Mouse (Mus musculus) hindbrain, embryonic 14.5 days (tissue): Measurements from ENCODE around the gene Gm17334. TPM values are rescaled to one million over a fixed set of nuclear protein-coding genes. Genes with fewer than 3 reads are reported as not detected.
"Not testable (repeated sequence)": the region's sequence is repeated elsewhere in the genome, so short reads cannot be mapped to it uniquely, and the experiment has no call there.

ENCODE experiments used
- ATAC-seq: fragments of 200-750 bp; cut with Nextera tagmentation; 2 replicates; pipeline ENCODE4 v1.8.0; 2017; ENCODE audit warnings: moderate number of reproducible peaks, mild to moderate bottlenecking, moderate TSS enrichment, moderate library complexity; ENCODE audit not compliant: low FRiP score
- DNase-seq: peaks from one replicate; pipeline ENCODE4 v3.0.0-alpha.2; 2015; ENCODE audit warnings: low spot score
- H3K27ac ChIP-seq: fragments of 300-500 bp; sonication (generic); 2 replicates; pipeline ENCODE4 v1.5.1; 2014; ENCODE audit warnings: mild to moderate bottlenecking, moderate library complexity
- H3K27me3 ChIP-seq: fragments of 300-500 bp; sonication (generic); 2 replicates; pipeline ENCODE4 v1.6.1; 2014; ENCODE audit warnings: mild to moderate bottlenecking, low read length, mixed read lengths; ENCODE audit not compliant: control insufficient read depth, insufficient read depth
- H3K36me3 ChIP-seq: fragments of 300-500 bp; sonication (generic); replicated peaks from 2 replicates; pipeline ENCODE4 v1.6.1; 2014; ENCODE audit not compliant: control insufficient read depth, insufficient read depth
- H3K4me1 ChIP-seq: fragments of 300-500 bp; sonication (generic); replicated peaks from 2 replicates; pipeline ENCODE4 v1.6.1; 2014; ENCODE audit warnings: antibody characterized with exemption, low read length, mixed read lengths; ENCODE audit not compliant: control insufficient read depth, insufficient read depth
- H3K4me2 ChIP-seq: fragments of 300-500 bp; sonication (generic); replicated peaks from 2 replicates; pipeline ENCODE4 v1.6.1; 2014; ENCODE audit warnings: mild to moderate bottlenecking, moderate library complexity
- H3K4me3 ChIP-seq: fragments of 300-500 bp; sonication (generic); replicated peaks from 2 replicates; pipeline ENCODE4 v1.5.1; 2014; ENCODE audit warnings: mild to moderate bottlenecking, low read length
- H3K9ac ChIP-seq: fragments of 300-500 bp; sonication (generic); 2 replicates; pipeline ENCODE4 v1.6.1; 2014
- H3K9me3 ChIP-seq: fragments of 300-500 bp; sonication (generic); 2 replicates; pipeline ENCODE4 v1.6.1; 2016; ENCODE audit warnings: low read length; ENCODE audit not compliant: control insufficient read depth
- WGBS: fragments of 180-500 bp; shearing (Covaris S2); extraction: QIAGEN DNeasy Blood & Tissue Kit; methylation state at CpG from one replicate; pipeline ENCODE4 v1.1.7; 2014; 5-methylcytosine and 5-hydroxymethylcytosine counted together
- polyA plus RNA-seq: library from polyadenylated mRNA; unstranded; fragments of >200 nt; fragmentation: Nextera tagmentation; extraction: Ambion mirVana; gene quantifications from 2 replicates; pipeline ENCODE4 v1.2.1, GENCODE M21; 2014

Gm17334 gene
- polyA plus RNA-seq, 1 experiment from 2014 or later: not detected

DNA sequence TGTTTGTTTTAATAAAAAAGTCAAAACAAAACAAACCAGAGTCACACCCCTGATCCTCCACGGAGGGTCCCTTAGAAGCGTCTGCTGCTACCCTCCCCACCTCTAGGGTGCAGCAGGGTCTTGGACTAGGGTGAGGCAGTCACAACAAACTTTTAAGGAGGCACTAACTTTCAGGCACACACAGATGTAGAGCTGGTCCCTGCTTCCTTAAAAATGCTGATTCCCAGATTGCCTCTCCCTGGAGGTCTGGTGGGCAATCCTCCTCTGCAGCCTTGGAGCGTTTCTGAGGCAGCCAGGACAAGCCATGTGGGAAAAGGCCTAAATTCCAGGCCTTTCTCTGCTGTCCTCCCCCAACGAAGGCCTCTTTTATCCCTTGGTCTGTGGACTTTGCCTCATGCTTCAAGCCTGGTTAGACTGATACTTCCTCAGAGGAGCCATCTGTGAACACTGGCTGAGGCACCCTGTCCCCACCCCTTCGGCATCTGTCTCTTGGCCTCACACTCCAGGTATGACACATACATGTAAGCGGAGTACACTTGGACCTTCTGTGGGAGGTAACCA is 14.1 kb downstream of the Gm17334 start:
- ATAC-seq (no peak), DNase-seq (no peak)
- Histone ChIP-seq H3K27me3 (peaks cover 34% of the 10 kb centered on the region), H3K36me3 (no peaks in the 10 kb centered on the region), H3K4me1 (peaks cover 25% of the 10 kb centered on the region; the same call in 1 of the 2 replicates), H3K4me2 (no peak overlapping the region), H3K4me3 (no peak overlapping the region), H3K27ac (no peak overlapping the region), H3K9me3 (no peaks in the 10 kb centered on the region), H3K9ac (no peak overlapping the region)
- WGBS: 37% methylated on average over 6 of the region's 6 CpGs

DNA sequence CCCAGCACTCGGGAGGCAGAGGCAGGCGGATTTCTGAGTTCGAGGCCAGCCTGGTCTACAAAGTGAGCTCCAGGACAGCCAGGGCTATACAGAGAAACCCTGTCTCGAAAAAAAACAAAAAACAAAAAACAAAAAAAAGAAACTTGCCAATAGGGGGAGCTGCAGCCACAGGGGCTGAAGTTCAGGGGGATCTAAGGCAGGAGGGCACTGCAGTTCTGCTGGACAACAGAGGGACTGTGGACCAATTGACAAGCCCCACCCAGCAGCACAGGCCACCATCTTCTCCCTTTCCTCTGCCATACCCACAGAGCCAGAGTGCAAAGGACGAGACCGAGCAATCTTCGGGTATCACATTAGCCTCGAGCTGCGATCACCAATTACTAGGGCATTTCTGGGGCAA is 15.0 kb downstream of the Gm17334 start:
- ATAC-seq, H3K9ac ChIP-seq, DNase-seq, H3K4me3 ChIP-seq, H3K27ac ChIP-seq, H3K36me3 ChIP-seq, H3K4me2 ChIP-seq, H3K9me3 ChIP-seq: not testable (repeated sequence)
- Histone ChIP-seq H3K4me1 (peaks cover 18% of the 10 kb centered on the region; the same call in 1 of the 2 replicates), H3K27me3 (peaks cover 27% of the 10 kb centered on the region)
- WGBS: 79% methylated on average over 9 of the region's 9 CpGs

DNA sequence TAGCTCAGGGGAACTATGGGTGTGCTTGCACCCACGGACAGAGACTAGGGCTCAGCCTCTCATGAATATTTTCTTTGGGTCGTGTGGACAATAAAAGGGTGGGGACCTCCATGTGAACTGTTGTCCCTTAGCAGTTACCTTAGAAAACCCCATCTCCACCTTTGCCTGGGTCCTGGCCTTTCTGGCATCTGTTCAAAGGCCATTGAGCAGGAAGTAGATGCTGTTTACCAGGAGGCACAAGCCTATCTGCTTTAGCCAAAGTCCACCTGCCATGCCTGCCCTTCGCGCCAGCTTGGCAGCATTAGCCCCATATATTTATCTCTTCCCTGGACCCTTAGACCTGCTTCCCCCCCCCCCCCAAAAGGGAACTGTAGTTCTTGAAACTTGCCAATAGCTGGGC is 15.4 kb downstream of the Gm17334 start:
- ATAC-seq: no peak
- no peaks in the 10 kb centered on the region for H3K9me3 ChIP-seq
- H3K4me1 ChIP-seq: peaks cover 14% of the 10 kb centered on the region; the same call in 1 of the 2 replicates
- no peak overlapping the region for H3K9ac ChIP-seq
- DNase-seq: no peak
- H3K4me2 ChIP-seq: no peak overlapping the region
- H3K36me3 ChIP-seq: no peaks in the 10 kb centered on the region
- no peak overlapping the region for H3K4me3 ChIP-seq
- H3K27ac ChIP-seq: no peak overlapping the region
- H3K27me3 ChIP-seq: peaks cover 23% of the 10 kb centered on the region
- 93% methylated on average over 4 of the region's 4 CpGs for WGBS

DNA sequence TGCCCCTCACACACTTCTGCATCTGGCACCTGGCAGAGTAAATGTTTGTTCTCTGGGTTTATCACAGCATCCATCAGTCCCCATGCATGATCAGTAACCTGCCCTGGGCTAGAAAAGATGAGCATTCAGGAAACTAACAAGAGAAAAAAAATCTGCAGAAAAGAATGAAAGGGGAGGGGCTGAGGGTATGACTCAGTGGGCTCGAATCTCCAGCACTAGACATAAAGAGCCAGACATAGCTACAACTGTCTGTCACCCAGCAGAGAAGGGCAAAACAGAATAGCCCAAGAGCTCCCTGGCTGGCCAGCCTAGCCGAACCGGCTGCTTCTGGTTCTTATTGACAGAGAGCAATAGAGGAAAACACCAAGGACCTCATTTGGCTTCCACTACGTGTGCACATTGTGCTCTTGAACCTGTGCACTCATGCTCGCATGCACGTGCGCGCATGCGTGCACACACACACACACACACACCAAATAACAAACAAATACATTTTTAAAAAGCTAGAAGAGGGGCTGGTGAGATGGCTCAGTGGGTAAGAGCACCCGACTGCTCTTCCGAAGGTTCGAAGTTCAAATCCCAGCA is 17.9 kb downstream of the Gm17334 start:
- Histone ChIP-seq H3K9me3 (no peaks in the 10 kb centered on the region), H3K4me2 (no peak overlapping the region), H3K4me3 (no peak overlapping the region), H3K4me1 (peaks cover 11% of the 10 kb centered on the region; the same call in 1 of the 2 replicates), H3K9ac (no peak overlapping the region), H3K27ac (no peak overlapping the region), H3K27me3 (0 out of 2 replicates have a peak, but pooled peaks cover 7% of the 10 kb centered on the region), H3K36me3 (no peaks in the 10 kb centered on the region)
- no peak for DNase-seq
- ATAC-seq: no peak
- 81% methylated on average over 12 of the region's 12 CpGs for WGBS

DNA sequence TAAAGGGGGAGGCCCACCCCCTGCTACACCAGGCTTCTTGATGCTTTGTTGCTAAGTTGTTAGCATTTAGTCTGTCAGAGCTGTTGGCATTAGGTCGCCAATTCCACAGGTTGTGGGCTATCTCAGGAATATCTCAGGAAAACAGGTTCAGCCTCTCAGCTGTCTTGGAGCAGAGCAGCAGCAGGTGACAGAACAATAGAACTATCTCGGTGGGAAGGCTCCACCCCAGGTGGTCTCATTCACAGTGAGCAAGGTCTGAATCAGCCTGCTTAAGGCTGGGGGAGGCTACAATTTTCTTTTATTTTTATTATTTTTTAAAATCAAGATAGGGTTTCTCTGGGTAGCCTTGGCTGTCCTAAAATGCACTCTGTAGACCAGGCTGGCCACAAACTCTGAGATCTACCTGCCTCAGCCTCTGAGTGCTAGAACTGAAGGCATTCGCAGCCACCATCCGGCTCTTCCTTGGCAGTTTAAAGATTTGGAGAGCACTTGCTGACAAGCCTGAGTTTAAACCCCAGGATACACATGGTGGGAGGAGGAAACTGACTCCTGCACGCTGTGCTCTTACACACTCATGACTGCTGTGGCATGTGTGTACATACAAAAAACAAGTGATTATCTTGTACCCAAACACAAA is 23.2 kb downstream of the Gm17334 start:
- WGBS: 48% methylated on average over 5 of the region's 5 CpGs
- Histone ChIP-seq H3K9me3 (no peaks in the 10 kb centered on the region), H3K4me3 (no peak overlapping the region), H3K36me3 (no peaks in the 10 kb centered on the region), H3K9ac (no peak overlapping the region), H3K27me3 (no peaks in the 10 kb centered on the region), H3K27ac (no peak overlapping the region), H3K4me2 (no peak overlapping the region), H3K4me1 (no peaks in the 10 kb centered on the region)
- no peak for ATAC-seq
- no peak for DNase-seq

DNA sequence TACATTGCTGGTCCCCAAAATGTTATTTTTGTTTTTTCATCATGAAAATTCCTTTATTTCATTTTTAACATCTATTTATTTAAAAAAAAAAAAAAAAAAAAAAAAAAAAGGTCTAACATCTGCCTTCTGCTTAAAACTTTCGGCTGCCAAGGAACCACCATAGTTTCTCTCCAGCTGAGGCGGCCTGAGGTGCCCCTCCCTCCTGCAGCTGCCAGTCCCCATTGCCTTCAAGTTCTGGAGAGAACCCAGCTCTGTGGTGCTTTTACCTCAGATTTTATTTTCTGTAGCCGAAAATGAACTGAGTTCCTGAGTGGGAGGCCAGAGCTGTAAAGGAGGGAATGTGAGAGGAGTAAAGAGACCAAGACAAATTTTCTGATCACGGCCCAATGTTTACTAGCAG is 23.7 kb downstream of the Gm17334 start:
- WGBS: 69% methylated on average over 4 of the region's 4 CpGs
- H3K4me1 ChIP-seq: no peaks in the 10 kb centered on the region
- no peaks in the 10 kb centered on the region for H3K27me3 ChIP-seq
- no peak for DNase-seq
- no peak overlapping the region for H3K27ac ChIP-seq
- H3K4me3 ChIP-seq: no peak overlapping the region
- H3K9me3 ChIP-seq: no peaks in the 10 kb centered on the region
- no peak overlapping the region for H3K4me2 ChIP-seq
- H3K36me3 ChIP-seq: no peaks in the 10 kb centered on the region
- no peak overlapping the region for H3K9ac ChIP-seq
- ATAC-seq: no peak

DNA sequence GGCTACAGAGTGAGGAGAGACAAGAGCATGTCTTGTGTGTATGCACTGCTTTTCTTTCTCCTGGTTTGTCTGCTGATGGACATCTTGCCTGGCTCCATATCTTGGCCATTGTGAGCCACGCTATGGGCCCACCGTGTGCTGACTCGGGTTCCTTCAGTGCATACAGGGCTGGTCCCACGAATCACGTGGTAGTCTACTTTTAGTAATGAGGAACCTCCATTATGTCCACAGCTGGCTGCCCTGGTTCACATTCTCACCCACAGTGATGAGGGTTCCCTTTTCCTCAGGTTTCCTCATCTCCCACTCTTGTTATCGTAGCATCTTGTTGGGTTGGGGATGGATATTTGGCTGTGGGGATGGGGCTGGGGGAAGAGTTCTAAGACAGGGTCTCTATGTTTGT is 24.4 kb downstream of the Gm17334 start:
- no peak for DNase-seq

DNA sequence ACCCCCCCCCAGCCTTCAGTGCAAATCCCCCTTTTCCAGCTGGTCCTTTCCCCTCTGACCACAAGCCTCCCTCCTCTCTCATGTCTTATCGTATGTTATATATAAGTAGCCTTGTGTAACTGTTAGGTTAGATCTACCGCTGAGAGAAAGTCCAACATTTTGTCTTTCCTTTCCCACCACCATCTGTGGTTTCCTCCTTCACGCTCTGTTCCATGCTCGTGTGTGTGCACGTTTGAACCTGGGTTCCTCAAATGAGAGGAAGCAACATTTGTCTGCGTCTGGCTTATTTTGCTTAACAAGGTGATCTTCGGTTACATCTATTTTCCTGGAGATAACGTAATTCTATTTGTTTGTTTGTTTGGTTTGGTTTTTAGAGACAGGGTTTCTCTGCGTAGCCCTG is 25.0 kb downstream of the Gm17334 start:
- H3K4me3 ChIP-seq: no peak overlapping the region
- ATAC-seq (no peak), DNase-seq (no peak)
- no peak overlapping the region for H3K9ac ChIP-seq
- H3K9me3 ChIP-seq: no peaks in the 10 kb centered on the region
- no peaks in the 10 kb centered on the region for H3K36me3 ChIP-seq
- H3K4me1 ChIP-seq: no peaks in the 10 kb centered on the region
- H3K27ac ChIP-seq: no peak overlapping the region
- WGBS: 92% methylated on average over 9 of the region's 9 CpGs
- H3K4me2 ChIP-seq: no peak overlapping the region
- H3K27me3 ChIP-seq: no peaks in the 10 kb centered on the region

More for the DNA sequence above, 24.4 kb downstream of the Gm17334 start:
- Histone ChIP-seq H3K4me3 (no peak overlapping the region), H3K27me3 (no peaks in the 10 kb centered on the region), H3K4me2 (no peak overlapping the region), H3K4me1 (no peaks in the 10 kb centered on the region), H3K9me3 (no peaks in the 10 kb centered on the region), H3K9ac (no peak overlapping the region), H3K27ac (no peak overlapping the region), H3K36me3 (no peaks in the 10 kb centered on the region)
- no peak for ATAC-seq
- 96% methylated on average over 6 of the region's 6 CpGs for WGBS

DNA sequence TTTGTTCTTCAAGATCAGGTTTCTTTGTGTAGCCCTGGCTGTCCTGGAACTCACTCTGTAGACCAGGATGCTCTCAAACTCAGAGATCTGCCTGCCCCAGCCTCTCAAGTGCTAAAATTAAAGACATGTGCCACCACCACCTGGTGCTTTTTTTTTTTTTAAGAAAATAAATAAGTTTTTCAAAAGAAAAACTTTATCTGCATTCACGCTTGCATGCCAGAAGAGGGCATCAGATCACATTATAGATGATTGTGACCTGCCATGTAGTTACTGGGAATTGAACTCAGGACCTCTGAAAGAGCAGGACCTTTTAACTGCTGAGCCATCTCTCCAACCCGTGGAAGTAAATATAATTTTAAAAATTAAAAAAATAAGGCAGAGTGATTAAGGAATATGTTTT is 27.7 kb downstream of the Gm17334 start:
- Histone ChIP-seq H3K9ac (no peak overlapping the region), H3K4me2 (no peak overlapping the region), H3K27ac (no peak overlapping the region), H3K4me1 (no peaks in the 10 kb centered on the region), H3K9me3 (no peaks in the 10 kb centered on the region), H3K36me3 (no peaks in the 10 kb centered on the region), H3K27me3 (no peaks in the 10 kb centered on the region), H3K4me3 (no peak overlapping the region)
- 93% methylated on average over 2 of the region's 2 CpGs for WGBS
- ATAC-seq (no peak), DNase-seq (no peak)
